Comparison of ENCODE assay signal across 26 mouse cellular contexts in the genomic region with DNA sequence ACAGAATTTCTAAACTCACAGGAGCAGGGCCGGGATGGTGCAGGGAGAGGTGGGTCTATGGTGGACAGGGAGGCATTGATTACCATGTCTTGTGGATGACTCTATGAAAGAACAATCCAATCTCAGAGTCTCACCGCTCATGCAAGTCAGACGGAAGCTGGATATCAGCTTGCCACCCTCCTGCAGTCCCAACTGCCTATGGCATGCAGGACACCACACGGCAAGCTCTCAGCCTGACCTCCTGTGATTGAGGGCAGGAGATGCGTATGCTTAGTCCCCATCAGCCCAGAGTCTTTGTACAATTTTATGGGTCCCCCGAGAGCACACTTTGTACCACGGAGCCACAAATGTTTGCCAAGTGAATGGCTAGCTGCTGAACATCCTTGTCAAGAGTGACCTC. TPM values are rescaled to one million over a fixed set of nuclear protein-coding genes. Genes with fewer than 3 reads are reported as not detected.
"Had no signal": no experiment of that assay in that cellular context is flagged by ENCODE, and none has a peak within 500 bp of the region (broad histone marks: within the 10 kb centered on the region; RNA-seq: fewer than 3 reads in every experiment).

No protein-coding gene starts in this region.

- H3K27ac ChIP-seq: left cerebral cortex, adult 2 months; liver, embryonic 12.5 days; liver, embryonic 15.5 days; lung, embryonic 15.5 days; midbrain, embryonic 13.5 days had no signal

- H3K4me1 ChIP-seq: lung, embryonic 15.5 days had no signal

- H3K4me2 ChIP-seq: liver, embryonic 12.5 days; liver, embryonic 15.5 days; lung, embryonic 15.5 days; midbrain, embryonic 13.5 days had no signal

- H3K4me3 ChIP-seq: left cerebral cortex, adult 2 months; liver, embryonic 12.5 days; liver, embryonic 15.5 days; lung, embryonic 15.5 days; midbrain, embryonic 13.5 days had no signal

- H3K9me3 ChIP-seq: liver, embryonic 12.5 days; liver, embryonic 15.5 days; lung, embryonic 15.5 days; midbrain, embryonic 13.5 days had no signal

- H3K27me3 ChIP-seq: lung, embryonic 15.5 days had no signal

- DNase-seq: kidney, adult 18-20 months; kidney, adult 9 months; layer of hippocampus, postnatal 36 days; lung, adult 18-20 months; lung, postnatal 10 days; lung, postnatal 36 days; thymus, postnatal 25 days had no signal

- H3K9ac ChIP-seq: liver, embryonic 12.5 days; liver, embryonic 15.5 days; lung, embryonic 15.5 days; midbrain, embryonic 13.5 days had no signal

- ATAC-seq: liver, embryonic 12.5 days; midbrain, embryonic 13.5 days; midbrain, embryonic 16.5 days had no signal

RNA-seq across cellular contexts. Expression of a gene that starts 2.9 kb away (rescaled TPM):
- total RNA-seq: monocyte, adult 5-6 weeks had no signal
- polyA plus RNA-seq: midbrain, embryonic 13.5 days had no signal

RNA-seq across cellular contexts. Expression of a gene that starts 18.7 kb away (rescaled TPM):
- total RNA-seq: layer of hippocampus, postnatal 10 days; layer of hippocampus, postnatal 36 days; left cerebral cortex, adult 2 months; left cerebral cortex, postnatal 10 days; megakaryocyte-erythroid progenitor cell, adult 5-6 weeks; monocyte, adult 5-6 weeks had no signal
- polyA plus RNA-seq: kidney, embryonic 16.5 days; limb, embryonic 11.5 days; limb, embryonic 14.5 days; liver, embryonic 12.5 days; liver, embryonic 15.5 days; lung, embryonic 15.5 days; midbrain, embryonic 13.5 days; midbrain, embryonic 16.5 days; neural tube, embryonic 11.5 days; neural tube, embryonic 14.5 days; small intestine, adult 2 months; spleen, adult 2 months; stomach, embryonic 14.5 days; thymus, postnatal 0 days had no signal

RNA-seq across cellular contexts. Expression of a gene that starts 21.3 kb away (rescaled TPM):
- total RNA-seq: left cerebral cortex, adult 2 months; monocyte, adult 5-6 weeks had no signal

RNA-seq across cellular contexts. Expression of a gene that starts 22.6 kb away (rescaled TPM):
- total RNA-seq: megakaryocyte-erythroid progenitor cell, adult 5-6 weeks; monocyte, adult 5-6 weeks had no signal
- polyA plus RNA-seq: small intestine, adult 2 months; spleen, adult 2 months had no signal
